Mouse (Mus musculus) B cell, adult (primary cell): ENCODE data around the gene Cep55. TPM values are rescaled to one million over a fixed set of nuclear protein-coding genes. Genes with fewer than 3 reads are reported as not detected.

ENCODE experiments used
- total RNA-seq: library from RNA; stranded (reverse); gene quantifications from 4 replicates; pipeline ENCODE4 v1.2.4, GENCODE M21; 2023; ENCODE audit not compliant: inconsistent age

Gene Cep55
- total RNA-seq, result 1.7 to 3.9 TPM (median 2.3 TPM) in 4 replicates

DNA sequence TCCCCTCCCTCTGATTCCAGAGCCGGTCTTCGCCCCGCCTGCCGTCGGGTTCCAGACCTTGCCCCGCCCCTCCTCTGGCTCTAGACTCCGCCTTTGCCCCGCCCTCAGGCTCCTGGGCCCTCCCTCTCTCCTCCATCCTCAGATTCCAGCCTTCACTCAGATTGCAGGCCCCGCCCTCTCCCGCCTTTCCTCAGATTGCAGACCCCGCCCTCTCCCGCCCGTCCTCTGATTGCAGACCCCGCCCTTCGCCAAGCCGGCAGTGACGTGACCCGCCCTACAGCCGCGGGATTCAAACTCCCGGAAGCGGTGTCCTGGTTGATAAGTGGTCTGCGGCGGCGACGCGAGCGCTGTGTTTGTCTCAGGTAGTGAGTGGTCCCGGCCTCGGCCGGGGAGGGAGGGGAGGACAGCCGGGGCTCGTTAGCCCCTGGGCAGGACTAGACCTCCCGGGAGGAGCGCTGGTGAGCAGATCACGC lies at the start of gene Cep55:
Gene Cep55 (plus strand): TSS at position 292 of the 473 bp plus-strand sequence.

DNA sequence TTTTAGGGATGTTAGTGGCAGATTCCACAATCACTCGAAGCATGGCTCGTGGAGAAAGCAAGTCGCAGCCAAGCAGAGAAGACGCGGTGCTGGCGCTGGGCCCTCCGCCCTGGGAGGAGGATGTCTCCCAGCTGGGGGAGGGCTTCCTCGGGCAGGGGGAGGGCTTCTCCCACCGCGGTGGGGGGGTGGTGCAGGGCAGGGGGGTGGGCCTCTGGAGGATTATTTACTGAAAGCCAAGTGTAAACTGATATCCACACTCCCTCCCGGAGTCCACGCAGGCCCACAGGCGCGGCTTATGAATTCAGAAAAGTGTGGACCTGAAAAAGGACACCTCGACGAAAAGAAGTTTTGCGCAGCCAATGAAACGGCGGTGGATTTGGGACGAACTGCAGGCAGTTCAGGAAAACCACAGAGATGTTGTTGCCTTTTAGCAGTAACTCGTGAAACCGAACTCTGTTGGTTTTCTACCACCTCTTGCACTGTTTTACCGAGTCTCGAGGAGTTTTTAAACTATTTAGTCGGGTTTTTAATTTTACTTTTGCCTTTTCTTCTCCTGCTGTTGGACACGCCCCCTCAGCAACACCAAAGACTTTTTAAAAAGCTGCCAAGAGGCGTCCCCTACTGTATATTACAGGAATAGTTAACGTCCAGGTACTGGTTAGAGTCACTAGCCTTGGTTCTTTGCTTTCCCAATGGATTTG lies 11.4 kb upstream of the Cep55 start, which contains the start of gene Myof:
Gene Myof (minus strand): TSS at position 297 of the 701 bp plus-strand sequence.

DNA sequence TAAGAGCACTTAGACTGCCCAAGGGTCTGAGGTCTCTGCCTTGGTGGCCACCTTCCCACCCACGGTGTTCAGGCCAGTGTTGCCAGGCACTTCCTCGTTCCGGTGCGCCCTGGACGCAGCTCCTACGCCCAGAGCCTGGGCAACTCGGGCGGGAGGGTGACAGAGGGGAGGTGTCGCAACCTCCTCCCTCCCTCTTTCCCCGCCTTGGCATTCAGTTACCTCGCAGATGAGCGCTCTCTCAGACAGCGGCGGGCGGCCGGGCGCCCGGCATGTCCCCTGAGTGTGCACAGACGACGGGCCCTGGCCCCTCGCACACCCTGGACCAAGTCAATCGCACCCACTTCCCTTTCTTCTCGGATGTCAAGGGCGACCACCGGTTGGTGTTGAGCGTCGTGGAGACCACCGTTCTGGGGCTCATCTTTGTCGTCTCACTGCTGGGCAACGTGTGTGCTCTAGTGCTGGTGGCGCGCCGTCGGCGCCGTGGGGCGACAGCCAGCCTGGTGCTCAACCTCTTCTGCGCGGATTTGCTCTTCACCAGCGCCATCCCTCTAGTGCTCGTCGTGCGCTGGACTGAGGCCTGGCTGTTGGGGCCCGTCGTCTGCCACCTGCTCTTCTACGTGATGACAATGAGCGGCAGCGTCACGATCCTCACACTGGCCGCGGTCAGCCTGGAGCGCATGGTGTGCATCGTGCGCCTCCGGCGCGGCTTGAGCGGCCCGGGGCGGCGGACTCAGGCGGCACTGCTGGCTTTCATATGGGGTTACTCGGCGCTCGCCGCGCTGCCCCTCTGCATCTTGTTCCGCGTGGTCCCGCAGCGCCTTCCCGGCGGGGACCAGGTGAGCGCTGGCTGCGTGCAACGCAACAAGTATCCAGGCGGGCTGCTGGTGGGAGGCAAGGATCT lies 42.3 kb downstream of the Cep55 start, which contains the start of gene Ffar4:
Gene Ffar4 (plus strand): TSS at position 214 of the 901 bp plus-strand sequence.

Other genes with a start within 250 kb of the Cep55 start
- gene Myof, start 11.4 kb upstream of the Cep55 start, total RNA-seq, result 39.6 to 48.7 TPM (median 41.6 TPM) in 4 replicates
- not detected in 4 replicates for gene Ffar4, start 42.1 kb downstream of the Cep55 start, total RNA-seq
- gene Rbp4, start 70.3 kb downstream of the Cep55 start, total RNA-seq, result not detected in 4 replicates
- gene Pde6c, start 77.8 kb downstream of the Cep55 start, total RNA-seq, result not detected in 4 replicates
- 21.7 to 25.1 TPM (median 23.3 TPM) in 4 replicates for gene Fra10ac1, start 169.1 kb downstream of the Cep55 start, total RNA-seq
- gene Lgi1, start 209.5 kb downstream of the Cep55 start, total RNA-seq, result not detected in 4 replicates